Mouse (Mus musculus): ENCODE data around the gene Prkaca.

DNA sequence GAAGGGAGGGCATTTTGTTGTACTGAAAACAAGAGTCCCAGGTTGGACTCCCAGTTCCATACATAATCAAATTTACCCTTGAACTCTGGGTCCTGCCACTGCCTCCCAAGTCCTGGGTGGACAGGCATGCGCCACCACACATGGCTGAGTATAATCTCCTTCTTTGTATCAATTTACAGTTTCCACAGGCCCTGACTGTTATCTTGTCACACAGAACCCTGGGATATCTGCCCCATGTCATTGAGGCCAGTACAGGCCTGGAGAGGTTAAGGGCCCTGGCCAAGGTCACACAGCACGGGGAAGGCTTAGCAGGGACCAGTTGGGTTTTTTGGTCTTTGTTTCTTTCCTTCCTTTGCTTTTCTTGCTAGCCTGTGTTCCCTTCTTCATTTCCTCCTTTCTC lies 19.7 kb downstream of the Prkaca start:
- TF ChIP-seq CTCF (conservative IDR thresholded peaks at IDR 0.05; ENCODE audit: low read length) (no peak), POU5F1 (IDR thresholded peaks at IDR 0.05; ENCODE audit: borderline replicate concordance, low read length) (no peak)

Measured in E14TG2a.4 (cell line).